Mouse (Mus musculus): ENCODE measurements around the gene Htra1.

Htra1 gene

DNA sequence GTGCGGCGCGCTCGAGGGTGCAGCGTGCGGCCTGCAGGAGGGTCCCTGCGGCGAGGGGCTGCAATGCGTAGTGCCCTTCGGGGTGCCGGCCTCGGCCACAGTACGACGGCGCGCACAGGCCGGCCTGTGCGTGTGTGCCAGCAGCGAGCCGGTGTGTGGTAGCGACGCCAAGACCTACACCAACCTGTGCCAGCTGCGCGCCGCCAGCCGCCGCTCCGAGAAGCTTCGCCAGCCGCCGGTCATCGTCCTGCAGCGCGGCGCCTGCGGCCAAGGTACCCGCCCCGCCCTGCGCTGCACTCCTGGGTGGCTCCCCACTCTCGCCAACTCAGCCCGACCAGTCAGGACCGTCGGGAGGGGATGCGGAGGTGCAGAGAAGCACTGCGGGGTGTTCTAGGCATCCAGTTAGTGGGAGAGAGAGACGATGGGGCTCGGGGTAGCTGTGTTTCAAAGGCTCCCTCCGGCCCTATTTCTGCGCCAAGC, 601 bp downstream of the Htra1 start:
- DNase-seq = no peak

DNA sequence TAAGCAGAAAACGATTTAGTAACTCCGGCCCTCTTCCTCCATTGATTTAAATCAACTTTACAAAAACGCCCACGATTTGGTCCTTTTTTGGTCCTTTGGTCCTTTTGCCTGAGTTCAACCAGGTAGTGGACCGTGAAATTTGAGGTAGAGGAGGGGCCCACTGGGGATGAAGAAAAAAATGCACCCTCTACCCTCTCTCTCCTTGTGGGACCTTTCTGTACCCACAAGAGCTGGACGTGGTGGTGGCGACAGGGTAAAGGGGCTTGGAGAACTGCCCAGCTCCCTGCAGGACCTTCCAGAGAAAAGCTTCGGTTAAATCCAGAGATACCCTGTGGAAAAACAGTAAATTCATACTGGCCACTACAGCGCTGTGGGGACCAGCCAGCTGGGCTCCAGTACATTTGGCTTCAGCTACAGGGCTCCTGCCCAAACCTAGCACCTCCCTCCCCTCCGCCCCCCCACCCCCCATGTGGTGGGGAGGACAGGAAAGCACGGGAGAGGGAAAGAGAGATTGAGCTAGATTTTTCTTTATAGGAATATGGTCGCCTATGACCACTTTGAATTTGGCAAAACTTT, 1.4 kb downstream of the Htra1 start:
- no peak for DNase-seq

DNA sequence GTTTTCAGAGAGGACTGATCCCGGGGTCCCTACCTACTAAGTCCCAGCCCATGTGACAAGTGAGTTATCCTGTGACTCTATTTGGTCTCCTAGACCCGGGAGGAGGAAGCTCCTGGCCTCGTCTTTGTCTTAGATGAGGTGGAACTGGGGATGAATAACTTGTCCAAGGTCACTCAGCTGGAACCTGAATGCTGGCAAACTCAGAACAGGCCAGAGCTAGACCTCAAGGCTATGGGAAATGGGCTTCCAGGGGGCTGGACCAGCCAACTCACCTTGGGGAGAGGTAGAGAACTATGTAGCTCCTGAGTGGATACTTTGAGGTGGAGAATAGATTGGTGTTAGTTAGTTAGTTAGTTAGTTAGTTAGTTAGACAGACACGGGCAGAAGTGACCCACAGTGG, 2.1 kb downstream of the Htra1 start:
- DNase-seq = no peak

DNA sequence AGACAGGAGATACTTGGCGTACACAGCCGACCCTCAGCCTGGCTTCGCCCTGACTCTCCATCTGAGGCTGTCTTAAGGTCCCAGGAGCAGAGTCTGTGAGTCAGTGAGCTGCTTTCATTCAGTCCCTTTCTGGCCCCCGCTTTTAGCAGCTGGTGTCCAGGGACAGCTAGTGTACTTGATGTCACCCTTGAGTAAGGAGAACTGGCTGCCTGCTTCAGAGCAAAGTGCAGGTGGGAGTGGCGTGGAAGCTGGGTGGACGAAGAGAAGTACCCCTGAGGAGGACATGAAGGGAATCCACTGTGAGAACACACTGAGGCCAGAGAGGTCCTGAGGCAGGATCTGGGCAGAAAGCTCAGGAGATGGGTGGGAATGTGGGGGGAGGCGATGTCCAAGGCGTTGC, 3.0 kb downstream of the Htra1 start:
- no peak for DNase-seq

DNA sequence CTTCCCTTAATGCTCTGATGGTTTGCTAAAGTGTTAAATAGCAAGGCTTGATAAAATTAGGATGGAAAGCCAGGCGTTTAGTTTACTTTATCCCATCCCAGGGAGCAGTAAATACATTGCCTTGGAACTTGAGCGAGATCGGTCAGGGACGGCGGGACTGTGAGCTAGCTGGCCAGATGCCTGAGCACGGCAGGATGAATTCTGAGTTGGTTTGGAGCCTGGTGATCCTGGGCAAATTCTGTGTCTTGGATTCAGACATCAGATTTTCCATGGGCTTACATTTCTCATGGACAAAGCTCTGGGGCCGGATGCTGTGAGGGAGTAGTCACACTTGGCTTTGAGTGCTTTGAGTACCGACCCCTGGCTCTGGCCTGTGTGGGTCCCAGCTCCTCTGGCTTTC, 4.8 kb downstream of the Htra1 start:
- no peak for DNase-seq

DNA sequence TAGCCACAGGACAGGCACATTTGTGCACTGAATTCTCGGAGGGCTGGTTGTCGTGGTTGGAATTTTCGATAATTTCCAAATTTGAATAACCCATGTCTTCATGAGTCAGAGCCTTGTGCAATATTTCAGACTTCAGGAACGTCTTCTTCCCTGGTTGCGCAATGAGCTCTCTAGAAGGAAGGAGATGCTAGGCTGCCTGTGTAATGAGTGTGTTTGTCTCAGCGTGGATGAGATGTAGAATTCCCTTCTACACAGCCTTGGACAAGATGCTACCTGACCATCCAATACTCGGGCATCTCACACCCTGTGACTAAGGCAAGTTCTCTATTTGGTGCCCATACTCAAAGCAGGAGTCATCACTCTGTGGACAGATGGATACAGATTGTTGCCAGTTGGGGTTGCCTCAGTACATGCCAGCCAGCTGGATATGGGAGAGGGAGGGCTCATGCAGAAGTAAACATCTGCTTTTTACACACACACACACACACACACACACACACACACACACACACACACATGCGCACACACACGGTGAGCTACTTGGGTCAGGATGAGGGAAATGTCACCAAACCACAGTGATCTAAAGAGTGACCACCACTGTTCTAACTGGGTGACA, 7.5 kb downstream of the Htra1 start:
- no peak for DNase-seq

DNA sequence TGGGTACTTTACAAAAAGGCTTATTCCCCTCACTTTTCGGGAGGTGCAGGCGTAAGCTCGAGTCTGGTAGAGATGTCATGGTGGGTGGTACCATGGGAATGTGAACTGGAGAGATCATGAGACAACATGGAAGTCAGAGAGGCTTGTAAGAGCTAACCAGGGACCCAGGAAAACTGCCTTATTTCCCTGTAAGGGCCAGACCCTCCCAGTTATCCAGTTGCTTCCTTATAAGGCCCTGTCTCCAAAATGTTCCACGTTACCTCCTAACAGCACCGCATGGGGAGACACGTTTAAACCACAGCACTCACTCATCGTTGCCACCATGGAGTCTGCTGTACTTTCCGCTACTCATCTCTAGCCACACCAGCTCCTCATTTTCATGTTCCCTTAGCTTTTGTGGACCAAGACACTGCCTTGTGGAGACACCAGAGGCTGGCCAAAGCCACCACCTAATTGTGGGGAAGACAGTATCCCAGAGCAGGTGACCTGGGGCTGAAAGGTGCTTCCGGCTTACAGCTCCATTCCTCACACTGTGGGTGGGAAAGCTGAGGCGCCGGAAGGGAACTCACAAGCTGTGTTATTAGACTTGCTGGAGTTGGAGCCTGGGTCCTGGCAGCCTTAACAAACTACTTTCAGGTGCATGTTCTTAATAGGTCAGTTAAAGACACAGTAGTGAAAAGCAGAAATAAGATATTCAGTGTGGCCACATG, 9.0 kb downstream of the Htra1 start:
- no peak for DNase-seq

DNA sequence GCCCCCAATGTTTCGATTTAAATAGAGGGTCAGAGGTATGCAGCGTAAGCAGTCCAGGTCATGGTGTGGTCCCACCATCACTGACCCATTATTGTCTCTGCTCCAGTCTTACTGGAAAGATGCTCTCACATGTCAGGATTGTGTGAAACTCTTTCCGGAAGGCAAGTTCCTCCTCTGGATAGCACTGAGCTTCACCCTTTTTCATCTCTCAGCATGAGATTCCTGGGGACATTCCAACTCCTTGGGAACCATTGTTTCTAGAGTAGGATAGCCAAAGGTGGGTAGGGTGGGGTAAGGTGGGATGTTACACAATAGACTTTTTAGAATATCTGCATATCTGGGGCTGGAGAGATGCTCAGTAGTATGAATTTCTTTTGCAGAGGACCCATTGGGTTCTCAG, 9.8 kb downstream of the Htra1 start:
- no peak for DNase-seq

DNA sequence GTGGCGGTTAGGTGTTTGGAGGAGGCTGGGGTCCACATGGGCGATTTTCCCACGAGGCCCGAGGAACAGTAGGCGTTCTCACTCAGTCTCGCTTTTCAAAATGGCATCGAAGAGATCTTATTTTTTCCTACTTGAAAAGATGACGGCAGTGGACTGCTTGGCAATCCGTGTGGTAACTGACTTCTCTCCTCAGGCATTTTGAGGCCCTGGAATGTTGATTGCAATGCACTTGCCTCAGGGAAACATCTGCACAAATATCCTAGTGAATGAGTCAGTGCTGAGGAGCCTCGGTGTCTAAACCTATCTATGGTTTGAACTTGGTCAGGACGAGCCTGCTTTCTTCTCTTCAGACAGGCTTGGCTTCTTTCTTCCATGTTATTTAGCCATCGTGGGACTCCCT, 10.4 kb downstream of the Htra1 start:
- DNase-seq = no peak

DNA sequence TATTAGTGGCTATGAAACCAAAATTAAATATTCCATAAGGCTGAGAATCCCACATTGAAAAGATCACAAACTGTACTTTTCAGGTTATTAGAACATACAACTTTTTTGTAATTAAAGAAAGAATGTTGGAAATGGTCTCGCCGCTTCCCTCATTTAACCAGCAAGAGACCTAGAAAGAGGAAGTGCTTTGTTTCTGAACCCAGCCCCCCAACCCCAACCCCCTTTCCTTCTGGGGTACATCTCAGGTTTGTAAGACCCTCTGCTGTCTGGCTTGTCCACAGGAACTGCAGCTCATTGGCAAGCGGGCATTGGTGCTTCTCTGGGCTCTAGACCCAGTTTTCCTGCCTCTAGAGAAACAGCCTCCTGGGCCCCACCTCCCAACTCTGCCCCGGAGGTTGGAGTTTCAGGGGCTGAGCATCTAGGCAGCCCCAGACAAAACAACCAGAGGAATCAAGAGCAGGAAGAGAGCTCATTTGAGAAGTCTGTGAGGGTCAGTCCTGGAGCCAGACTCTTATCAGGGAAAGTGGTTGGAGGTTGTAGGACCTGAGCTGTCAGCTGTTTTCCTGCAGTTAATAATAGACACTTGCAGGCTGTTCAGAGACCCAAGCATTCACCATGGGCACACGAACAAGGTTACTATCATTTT, 12.8 kb downstream of the Htra1 start:
- DNase-seq = no peak

DNA sequence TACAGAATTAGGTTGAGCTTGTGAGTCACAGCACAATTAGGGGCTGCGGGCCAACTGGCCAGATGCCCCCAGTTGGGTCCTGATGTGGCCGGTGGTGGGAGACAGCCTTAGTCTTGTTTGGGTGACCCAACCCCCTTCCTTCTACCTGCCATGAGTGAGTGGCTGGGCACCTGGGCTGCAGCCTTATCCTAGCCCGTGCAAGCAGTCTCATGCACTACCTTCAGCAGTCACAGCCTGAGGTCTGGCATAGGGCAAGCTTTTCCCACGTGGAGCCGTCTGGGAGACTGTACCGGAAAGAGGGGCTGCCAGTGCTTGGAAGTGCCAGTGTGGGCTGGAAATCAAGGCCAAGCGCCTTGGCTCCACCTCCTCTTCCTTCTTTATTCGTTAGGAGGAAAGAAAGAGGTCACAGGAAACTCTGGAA, 13.4 kb downstream of the Htra1 start:
- DNase-seq = peak; percentile 51

DNA sequence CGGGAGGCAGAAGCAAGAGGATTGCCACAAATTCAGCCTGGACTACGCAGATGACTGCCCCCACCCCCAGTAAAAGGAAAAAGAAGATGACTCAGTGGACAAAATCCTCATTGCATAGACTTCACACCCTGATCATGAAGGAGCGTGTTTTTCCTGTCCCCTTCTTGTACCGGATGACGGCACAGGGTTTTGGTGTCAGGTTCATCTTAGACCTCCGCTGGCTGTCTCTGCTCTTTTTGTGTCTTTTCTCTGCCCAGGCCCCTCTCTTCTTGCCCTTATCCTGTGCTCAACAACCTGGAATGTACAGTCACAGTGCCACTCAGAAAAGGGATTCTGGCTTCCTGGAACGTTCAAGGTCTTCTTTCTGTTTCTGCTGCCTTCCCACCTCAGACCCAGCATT, 14.6 kb downstream of the Htra1 start:
- DNase-seq = no peak

DNA sequence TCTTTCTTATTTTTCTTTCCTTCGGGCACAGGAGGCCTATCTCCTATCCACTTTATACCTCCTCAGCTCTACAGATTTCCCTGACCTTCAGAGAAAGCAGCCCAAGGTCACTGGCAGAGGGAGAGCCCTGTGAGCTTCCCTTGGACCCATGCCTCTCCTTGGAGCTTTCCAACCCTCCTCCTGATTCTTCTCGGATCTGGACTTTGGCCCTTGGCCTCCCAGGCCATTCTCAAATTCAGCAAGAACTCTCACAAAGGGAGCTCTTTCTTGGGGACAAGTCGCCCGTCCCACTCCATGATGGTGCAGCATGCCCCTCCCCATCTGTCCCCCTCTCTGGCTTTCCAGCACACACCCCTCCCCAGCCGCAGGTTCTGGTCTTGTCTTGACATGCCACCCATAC, 15.1 kb downstream of the Htra1 start:
- DNase-seq = no peak

DNA sequence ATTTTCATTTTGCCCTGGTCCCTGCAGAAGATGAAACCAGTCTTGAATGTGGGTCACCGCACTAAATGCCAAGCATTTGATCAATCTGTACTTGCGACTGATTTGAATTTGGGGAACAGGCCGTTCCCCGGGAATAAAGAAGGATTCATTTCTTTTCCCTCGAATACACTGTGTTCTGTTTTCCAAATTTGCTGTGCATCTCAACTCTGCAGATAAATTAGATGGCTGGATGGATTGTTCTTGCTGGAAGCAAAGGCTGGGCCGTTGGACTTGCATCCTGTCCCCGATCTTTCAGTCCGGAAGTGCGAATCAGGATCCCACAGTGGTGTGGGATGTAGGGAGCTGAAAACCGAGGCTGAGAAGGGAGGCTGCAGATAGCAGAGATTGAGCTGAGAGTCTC, 17.5 kb downstream of the Htra1 start:
- no peak for DNase-seq

DNA sequence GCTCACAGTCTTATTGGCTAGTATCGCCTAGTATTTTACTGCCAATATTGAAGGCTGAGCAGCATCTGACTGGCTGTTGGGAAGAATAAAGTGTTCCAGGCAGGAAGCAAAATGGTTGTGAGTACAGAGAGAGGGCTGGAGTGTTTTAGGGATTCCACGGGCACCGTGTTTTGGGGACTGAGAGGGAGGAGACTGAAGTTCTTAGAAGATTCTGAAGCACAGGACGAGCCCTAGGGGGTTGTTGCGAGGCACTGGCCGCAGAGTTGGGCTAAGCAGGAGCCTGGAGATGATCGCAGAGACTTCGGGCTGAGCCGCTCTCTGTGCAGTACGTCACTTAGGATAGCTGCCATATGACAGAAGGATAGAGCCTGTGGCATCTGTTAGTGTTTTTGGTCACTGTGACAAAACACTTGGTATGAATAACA, 18.3 kb downstream of the Htra1 start:
- DNase-seq = peak; percentile 47

DNA sequence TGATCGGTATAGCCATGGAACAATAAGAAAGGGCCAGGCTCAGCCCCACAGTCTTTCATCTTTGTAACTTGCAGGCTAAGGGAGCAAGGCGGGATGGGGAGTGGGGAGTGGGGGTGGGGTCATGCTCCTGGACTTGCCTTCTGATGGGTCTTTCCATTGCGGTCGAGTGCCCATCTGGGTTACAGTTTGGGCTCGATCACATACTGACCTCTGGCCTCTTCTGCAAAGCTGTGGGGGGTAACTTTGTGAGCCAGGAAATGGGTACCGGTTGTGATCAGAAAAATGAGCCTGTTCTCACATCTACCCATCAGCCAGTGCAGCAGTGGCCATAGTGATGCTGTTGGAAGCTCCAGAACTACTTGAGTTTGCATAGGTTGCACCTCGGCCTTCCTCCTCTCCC, 22.6 kb downstream of the Htra1 start:
- DNase-seq = no peak

DNA sequence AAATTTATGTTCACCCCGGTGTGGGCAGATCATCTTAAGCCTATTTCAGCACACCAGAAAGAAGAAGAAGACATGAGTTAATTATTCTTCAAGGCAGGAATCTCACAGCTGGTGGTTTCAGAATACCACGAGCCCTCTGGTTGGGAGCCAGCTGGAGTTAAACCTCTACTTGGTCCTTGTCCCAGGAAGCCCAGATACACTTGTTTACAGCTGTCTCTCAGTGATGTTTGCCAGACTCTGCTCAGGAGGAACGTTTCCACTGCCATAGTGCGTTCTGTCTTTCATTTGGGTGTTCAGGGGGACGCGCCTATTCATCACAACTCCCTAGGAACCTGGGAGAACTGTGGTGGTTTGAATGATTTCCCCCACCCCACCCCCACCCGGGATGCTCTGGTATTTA, 24.0 kb downstream of the Htra1 start:
- no peak for DNase-seq

DNA sequence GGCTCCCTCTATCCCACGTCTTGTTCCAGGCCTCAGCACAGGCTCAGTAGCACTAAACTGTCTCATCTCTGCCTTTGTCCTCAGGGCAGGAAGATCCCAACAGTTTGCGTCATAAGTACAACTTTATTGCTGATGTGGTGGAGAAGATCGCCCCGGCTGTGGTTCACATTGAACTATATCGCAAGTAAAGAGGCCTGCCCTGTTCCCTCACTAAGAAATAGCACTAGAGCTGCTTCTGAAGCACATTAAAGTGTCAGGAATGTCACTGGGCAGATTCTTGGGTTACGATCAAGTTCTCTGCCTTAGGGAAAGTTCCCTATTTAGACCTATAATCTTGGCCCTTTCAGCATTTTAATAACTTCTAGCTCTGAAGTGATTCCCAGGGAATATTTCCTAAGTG, 25.5 kb downstream of the Htra1 start:
- DNase-seq = no peak

DNA sequence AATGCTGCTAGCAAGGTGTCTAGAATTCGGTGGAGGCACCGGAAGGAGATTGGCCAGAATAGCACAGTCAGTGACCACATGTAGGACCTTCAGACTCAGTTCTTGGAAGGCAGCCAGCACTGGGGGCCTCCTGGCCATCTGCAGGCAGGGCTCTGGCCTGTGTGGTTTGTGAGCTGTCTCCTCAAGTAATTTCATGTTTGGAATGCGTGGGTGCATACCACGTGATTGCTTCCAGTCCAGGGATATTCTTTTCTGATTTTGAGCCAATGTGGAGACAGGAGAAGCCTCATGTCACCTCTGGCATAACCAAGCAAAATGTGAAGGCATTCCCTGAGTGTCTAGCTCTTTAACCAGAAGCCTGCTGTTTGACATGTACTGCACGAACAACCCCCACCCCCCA, 28.8 kb downstream of the Htra1 start:
- peak; percentile 54 for DNase-seq

DNA sequence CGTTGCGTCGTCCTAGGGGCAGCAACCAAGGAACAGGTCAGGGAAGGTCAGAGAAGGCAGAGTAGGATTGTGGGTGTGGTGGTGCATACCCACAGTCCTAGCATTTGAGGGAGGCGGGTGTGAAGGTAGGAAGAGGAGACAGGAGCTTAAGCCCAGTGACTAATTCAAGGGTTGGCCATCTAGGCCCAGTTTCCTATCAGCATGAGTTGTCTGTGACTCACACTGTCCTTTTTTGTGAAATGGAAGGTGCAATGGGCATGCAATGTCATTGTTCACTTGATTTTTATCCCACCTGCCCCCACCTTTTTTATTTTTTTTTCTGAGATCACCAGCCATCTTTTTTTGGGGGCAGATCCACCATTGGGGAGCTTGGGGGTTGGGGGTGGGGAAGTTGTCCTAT, 29.5 kb downstream of the Htra1 start:
- no peak for DNase-seq

DNA sequence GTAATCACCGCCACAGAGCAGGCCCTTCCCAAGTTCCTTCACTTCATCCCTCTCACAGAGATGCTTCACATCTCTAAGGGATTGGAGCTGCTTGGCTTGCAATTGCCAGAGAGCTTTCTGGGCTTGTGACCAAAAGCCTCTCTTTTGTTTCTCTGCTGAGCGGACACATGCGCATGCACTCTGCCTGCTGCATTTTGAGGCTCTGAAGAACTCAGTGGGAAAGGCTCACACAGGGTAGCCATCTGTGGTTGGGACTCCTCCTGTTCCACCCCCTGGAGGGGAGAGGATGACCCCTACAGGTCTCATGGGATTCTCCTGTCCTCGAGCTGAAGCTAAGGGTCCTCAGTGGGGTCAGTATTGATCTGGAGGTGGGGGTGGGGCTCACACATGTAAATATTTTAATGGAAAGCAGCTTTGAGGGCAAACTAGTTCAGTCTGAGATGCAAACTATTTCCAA, 30.0 kb downstream of the Htra1 start:
- DNase-seq = no peak

DNA sequence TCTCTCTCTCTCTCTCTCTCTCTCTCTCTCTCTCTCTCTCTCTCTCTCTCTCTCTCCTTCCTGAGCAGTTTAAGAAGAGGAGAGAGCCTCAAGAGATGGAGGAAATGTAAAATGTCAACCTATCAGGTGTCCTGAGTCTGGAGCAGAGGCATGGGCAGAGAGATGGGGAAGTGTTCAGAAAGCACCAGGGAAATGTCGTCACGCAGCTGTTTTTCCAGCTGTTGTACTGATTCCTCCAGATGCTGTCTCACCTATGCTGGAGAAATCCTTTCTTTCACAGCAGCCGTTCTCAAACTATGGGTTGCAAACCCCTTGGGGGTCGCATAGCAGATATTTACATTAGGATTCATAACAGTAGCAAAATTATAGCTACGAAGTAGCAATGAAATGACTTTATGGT, 30.5 kb downstream of the Htra1 start:
- DNase-seq = no peak

DNA sequence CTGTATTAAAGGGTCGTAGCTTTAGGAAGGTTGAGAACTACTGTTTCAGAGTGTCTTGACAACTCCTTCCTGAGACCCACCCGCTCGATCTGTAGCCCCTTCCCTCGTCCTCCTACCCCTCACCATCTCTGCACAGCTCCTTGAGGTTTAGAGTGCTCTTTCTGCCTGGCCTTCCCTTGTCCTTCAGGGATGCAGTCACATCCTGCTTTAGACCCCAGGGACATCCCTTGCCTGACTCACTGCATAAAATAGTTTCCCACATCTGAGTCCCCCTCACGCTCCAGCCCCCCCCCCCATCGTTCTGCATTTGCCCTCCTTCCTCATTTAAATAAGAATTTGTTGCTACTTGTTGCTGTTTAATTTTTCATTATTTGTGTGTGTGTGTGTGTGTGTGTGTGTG, 31.0 kb downstream of the Htra1 start:
- no peak for DNase-seq

DNA sequence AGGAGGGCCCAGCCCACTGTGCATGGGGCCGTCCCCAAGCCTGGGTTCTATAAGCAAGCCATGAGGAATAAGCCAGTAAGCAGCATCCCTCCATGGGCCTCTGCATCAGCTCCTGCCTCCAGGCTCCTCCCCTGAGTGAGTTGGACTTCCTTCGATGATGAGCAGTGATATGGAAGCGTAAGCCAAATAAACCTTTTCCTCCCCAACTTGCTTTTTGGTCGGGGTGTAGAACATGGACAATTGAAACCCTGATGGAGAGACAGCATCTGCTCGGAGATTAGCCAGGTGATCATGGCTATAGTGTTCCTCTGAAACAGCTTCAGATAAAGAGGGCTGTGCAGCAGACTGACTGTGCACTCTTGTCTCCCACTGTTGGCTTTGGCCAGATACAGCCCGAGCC, 32.0 kb downstream of the Htra1 start:
- no peak for DNase-seq
